Mouse (Mus musculus): Measurements from ENCODE around the gene Fstl4. TPM values are rescaled to one million over a fixed set of nuclear protein-coding genes. Genes with fewer than 3 reads are reported as not detected.

Fstl4 gene
- 0.06 TPM for polyA plus RNA-seq (2017; shearing (Covaris generic))

DNA sequence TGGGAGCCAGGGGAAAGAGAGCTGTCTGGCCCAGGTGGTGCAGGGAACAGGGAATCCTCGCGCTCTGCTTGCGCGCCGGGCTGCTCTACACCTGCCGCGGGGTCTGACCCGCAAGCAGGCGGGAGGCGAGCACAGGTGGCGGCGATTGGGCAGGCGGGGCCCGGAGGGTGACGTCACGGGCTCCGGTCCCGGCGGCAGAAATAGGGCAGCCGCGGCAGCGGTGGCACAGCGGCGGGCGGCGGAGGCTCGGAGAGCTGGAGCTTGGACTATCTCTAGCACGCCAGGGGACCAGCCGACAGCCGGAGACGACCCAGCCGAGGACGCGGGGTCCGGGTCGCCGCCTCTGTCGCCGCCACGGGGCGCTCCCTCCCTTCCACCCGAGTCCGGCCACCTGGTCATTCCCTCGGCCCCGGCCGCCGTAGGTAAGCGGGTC is at the start of gene Fstl4:
Fstl4 (plus strand) TSS at position 174 of the 433 bp plus-strand sequence.

Data from activated CD4-positive, CD25-positive, alpha-beta regulatory T cell, adult 9 weeks (primary cell).